Mouse (Mus musculus): Measurements from ENCODE around the gene Anks1. TPM values are rescaled to one million over a fixed set of nuclear protein-coding genes. Genes with fewer than 3 reads are reported as not detected.

The Anks1 gene
- polyA plus RNA-seq, 1 experiment from 2014 or later, result 23.7 TPM

DNA sequence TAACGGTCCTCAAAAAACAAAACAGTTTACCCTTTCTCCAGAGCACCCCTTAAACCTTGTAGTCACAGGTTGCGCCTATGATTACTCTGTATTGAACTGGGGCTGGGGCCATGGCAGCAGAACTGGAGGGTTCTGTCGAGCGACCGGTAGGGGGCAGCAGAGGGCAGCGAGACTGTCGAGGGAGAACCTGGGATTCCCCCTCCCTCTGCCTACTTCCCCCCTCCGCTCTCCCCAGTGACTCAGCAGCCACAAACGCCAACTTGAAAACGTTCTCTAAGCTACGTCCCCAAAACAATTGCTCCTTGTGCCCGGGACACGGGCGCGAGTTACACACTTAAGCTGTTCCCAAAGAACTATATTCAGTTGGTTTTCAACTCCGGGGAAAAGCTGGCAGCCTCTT, 175.9 kb downstream of the Anks1 start:
- H3K4me2 ChIP-seq, result peak overlapping the region; percentile 32
- H3K9me3 ChIP-seq (ENCODE audit: control insufficient read depth, low read length), result no peaks in the 10 kb centered on the region
- 2% methylated on average over 16 of the region's 16 CpGs for WGBS
- no peak overlapping the region for H3K4me3 ChIP-seq (ENCODE audit: low read depth, low read length)
- H3K36me3 ChIP-seq (ENCODE audit: control insufficient read depth, insufficient read depth, low read length), result no peaks in the 10 kb centered on the region
- peak; percentile 52 for ATAC-seq (ENCODE audit: low FRiP score)
- H3K4me1 ChIP-seq (ENCODE audit: control insufficient read depth, insufficient read depth, low read length), result peaks cover 31% of the 10 kb centered on the region
- peak overlapping the region; percentile 54; the same call in 1 of the 2 replicates for H3K27ac ChIP-seq (ENCODE audit: low read depth, low read length)
- DNase-seq (ENCODE audit: low spot score, missing footprints), result peak; percentile 99
- peaks cover 3% of the 10 kb centered on the region; the same call in 1 of the 2 replicates for H3K27me3 ChIP-seq (ENCODE audit: control insufficient read depth, insufficient read depth, low read length)
- H3K9ac ChIP-seq (ENCODE audit: low read length), result no peak overlapping the region; the same call in none of the 2 replicates

DNA sequence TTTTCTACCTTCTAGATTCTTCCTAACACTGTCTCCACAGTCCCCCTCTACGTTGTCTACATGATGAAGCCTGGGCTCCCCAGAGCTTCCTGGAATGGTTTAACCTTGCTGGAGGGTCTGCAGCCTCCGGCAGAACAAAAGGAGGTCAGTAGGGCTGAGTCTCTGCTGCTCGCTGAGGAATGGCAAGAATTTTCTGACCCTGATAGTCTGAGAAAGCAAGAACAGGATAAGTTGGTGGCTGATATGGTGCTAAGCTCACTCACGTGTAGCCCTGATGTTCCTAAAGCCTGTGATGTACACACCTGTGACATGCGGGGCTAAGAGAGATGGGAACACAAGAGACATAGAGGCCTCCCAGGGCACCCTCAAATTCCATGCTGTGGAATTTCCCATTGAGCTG, 178.3 kb downstream of the Anks1 start:
- WGBS, result 14% methylated on average over 5 of the region's 5 CpGs
- H3K4me1 ChIP-seq (ENCODE audit: control insufficient read depth, insufficient read depth, low read length), result peaks cover 28% of the 10 kb centered on the region
- H3K9me3 ChIP-seq (ENCODE audit: control insufficient read depth, low read length), result peaks cover 3% of the 10 kb centered on the region; the same call in 1 of the 2 replicates
- H3K4me2 ChIP-seq, result no peak overlapping the region
- DNase-seq (ENCODE audit: low spot score, missing footprints), result peak; percentile 89
- H3K36me3 ChIP-seq (ENCODE audit: control insufficient read depth, insufficient read depth, low read length), result no peaks in the 10 kb centered on the region
- no peak for ATAC-seq (ENCODE audit: low FRiP score)
- no peak overlapping the region for H3K4me3 ChIP-seq (ENCODE audit: low read depth, low read length)
- no peaks in the 10 kb centered on the region; the same call in 1 of the 2 replicates for H3K27me3 ChIP-seq (ENCODE audit: control insufficient read depth, insufficient read depth, low read length)
- peak overlapping the region; percentile 7 for H3K27ac ChIP-seq (ENCODE audit: low read depth, low read length)
- H3K9ac ChIP-seq (ENCODE audit: low read length), result peak overlapping the region; percentile 20; the same call in 1 of the 2 replicates

DNA sequence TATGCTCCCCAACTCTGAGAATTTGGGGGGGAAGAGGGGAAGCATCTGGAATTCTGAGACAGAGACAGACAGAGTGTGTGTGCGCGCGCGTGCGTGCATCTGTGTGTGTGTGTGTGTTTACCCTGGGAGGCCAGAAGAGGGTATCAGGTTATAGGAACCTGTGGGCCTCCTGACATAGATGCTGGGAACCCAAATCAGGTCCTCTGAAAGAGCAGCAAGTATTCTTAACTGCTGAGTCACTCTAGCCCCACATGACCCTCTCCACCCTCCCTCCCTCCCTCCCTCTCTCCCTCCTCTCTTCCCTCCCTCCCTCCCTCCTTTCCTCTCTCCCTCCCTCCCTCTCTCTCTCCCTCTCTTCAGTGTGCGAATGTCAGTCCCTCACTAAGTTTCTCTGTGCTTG, 179.6 kb downstream of the Anks1 start:
- Histone ChIP-seq H3K9ac (ENCODE audit: low read length) (no peak overlapping the region), H3K4me2 (no peak overlapping the region), H3K36me3 (ENCODE audit: control insufficient read depth, insufficient read depth, low read length) (no peaks in the 10 kb centered on the region), H3K4me1 (ENCODE audit: control insufficient read depth, insufficient read depth, low read length) (peaks cover 26% of the 10 kb centered on the region), H3K4me3 (ENCODE audit: low read depth, low read length) (no peak overlapping the region), H3K9me3 (ENCODE audit: control insufficient read depth, low read length) (peaks cover 3% of the 10 kb centered on the region; the same call in 1 of the 2 replicates), H3K27ac (ENCODE audit: low read depth, low read length) (no peak overlapping the region), H3K27me3 (ENCODE audit: control insufficient read depth, insufficient read depth, low read length) (no peaks in the 10 kb centered on the region)
- no peak for ATAC-seq (ENCODE audit: low FRiP score)
- DNase-seq (ENCODE audit: low spot score, missing footprints), result no peak
- 95% methylated on average over 5 of the region's 6 CpGs for WGBS

DNA sequence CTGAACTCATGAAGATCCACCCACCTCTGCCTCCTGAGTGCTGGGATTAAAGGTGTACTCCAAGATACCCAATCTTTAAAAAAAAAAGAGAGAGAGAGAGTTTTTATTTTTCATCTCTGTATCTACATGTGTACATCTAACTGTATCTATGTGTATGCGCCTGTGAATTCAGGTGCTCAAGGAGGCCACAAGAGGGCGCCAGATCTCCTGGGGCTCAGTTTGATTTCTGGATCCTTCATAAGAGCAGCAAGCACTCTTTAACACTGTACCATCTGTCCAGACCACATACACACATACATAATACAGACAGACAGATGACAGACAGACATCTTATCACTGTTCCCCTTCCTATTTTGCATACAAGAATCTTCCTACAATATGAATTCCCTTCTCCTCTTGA, 183.2 kb downstream of the Anks1 start:
- DNase-seq (ENCODE audit: low spot score, missing footprints) (no peak), ATAC-seq (ENCODE audit: low FRiP score) (no peak)
- no peaks in the 10 kb centered on the region for H3K27me3 ChIP-seq (ENCODE audit: control insufficient read depth, insufficient read depth, low read length)
- no peak overlapping the region for H3K27ac ChIP-seq (ENCODE audit: low read depth, low read length)
- H3K4me1 ChIP-seq (ENCODE audit: control insufficient read depth, insufficient read depth, low read length), result peaks cover 7% of the 10 kb centered on the region
- H3K36me3 ChIP-seq (ENCODE audit: control insufficient read depth, insufficient read depth, low read length), result no peaks in the 10 kb centered on the region
- H3K4me2 ChIP-seq, result no peak overlapping the region
- peaks cover 6% of the 10 kb centered on the region; the same call in 1 of the 2 replicates for H3K9me3 ChIP-seq (ENCODE audit: control insufficient read depth, low read length)
- no peak overlapping the region for H3K9ac ChIP-seq (ENCODE audit: low read length)
- H3K4me3 ChIP-seq (ENCODE audit: low read depth, low read length), result no peak overlapping the region
- WGBS, result 91% methylated on average over 2 of the region's 2 CpGs

DNA sequence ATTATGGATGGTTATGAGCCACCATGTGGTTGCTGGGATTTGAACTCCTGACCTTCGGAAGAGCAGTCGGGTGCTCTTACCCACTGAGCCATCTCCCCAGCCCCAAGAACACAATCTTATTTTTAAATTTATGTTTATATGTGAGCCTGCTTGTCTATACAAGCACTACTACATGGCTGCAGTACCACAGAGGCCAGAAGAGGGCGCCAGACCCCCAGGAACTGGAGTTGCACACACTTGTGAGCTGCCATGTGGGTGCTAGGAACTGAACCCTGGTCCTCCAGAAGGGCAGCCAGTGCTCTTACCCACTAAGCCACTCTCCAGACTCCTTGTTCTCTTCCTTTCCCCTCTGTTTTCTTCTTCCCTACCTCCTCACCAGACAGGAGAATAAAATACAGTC, 184.7 kb downstream of the Anks1 start:
- Histone ChIP-seq H3K36me3 (ENCODE audit: control insufficient read depth, insufficient read depth, low read length) (no peaks in the 10 kb centered on the region), H3K9ac (ENCODE audit: low read length) (no peak overlapping the region), H3K9me3 (ENCODE audit: control insufficient read depth, low read length) (peaks cover 6% of the 10 kb centered on the region; the same call in 1 of the 2 replicates), H3K4me1 (ENCODE audit: control insufficient read depth, insufficient read depth, low read length) (no peaks in the 10 kb centered on the region), H3K27me3 (ENCODE audit: control insufficient read depth, insufficient read depth, low read length) (no peaks in the 10 kb centered on the region), H3K4me2 (no peak overlapping the region), H3K4me3 (ENCODE audit: low read depth, low read length) (no peak overlapping the region), H3K27ac (ENCODE audit: low read depth, low read length) (no peak overlapping the region)
- 80% methylated on average over 3 of the region's 3 CpGs for WGBS
- DNase-seq (ENCODE audit: low spot score, missing footprints) (no peak), ATAC-seq (ENCODE audit: low FRiP score) (no peak)

DNA sequence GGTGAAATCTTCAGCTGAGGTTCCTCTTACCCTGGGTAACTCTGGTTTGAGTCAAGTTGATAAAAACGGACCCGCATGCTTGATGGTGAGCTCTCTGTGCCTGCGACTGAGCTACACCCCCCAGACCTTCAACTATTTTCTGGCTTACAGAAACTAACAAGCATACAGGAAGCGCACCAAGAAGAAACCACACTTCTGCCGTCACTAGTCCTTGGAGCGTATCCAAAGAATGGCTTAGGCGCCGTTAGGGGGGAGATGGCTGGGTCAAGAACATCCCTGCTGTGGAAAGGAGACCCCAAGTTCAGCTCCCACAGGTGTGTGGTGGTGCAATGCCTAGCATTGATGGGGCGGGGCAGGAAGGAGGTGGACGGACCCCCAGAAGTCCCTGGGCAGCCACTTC, 187.3 kb downstream of the Anks1 start:
- DNase-seq (ENCODE audit: low spot score, missing footprints) (no peak), ATAC-seq (ENCODE audit: low FRiP score) (no peak)
- H3K4me2 ChIP-seq, result no peak overlapping the region
- H3K27me3 ChIP-seq (ENCODE audit: control insufficient read depth, insufficient read depth, low read length), result no peaks in the 10 kb centered on the region
- WGBS, result 91% methylated on average over 10 of the region's 10 CpGs
- peaks cover 6% of the 10 kb centered on the region; the same call in 1 of the 2 replicates for H3K9me3 ChIP-seq (ENCODE audit: control insufficient read depth, low read length)
- H3K9ac ChIP-seq (ENCODE audit: low read length), result no peak overlapping the region
- H3K27ac ChIP-seq (ENCODE audit: low read depth, low read length), result no peak overlapping the region
- no peaks in the 10 kb centered on the region for H3K36me3 ChIP-seq (ENCODE audit: control insufficient read depth, insufficient read depth, low read length)
- no peak overlapping the region for H3K4me3 ChIP-seq (ENCODE audit: low read depth, low read length)
- H3K4me1 ChIP-seq (ENCODE audit: control insufficient read depth, insufficient read depth, low read length), result peaks cover under 1% of the 10 kb centered on the region; the same call in 1 of the 2 replicates

DNA sequence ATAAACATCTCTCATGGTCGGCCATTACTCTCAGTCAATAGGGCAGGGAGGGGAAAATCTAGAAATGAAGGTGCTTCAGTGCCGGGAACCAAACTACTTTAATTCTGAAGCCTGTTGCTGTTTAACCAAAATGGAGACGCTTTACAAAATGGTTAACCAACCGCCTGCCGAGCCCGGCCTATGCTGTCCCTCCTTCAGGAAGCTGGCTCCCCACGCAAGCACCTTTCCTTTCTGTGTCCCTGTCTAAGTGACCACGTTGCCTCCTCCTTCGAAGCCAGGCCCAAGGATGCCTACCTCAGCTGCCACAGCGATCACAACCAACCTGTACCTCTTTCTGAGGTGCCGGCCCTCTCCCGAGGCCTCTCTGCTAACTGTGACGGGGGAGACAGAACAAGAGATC, 188.2 kb downstream of the Anks1 start:
- 91% methylated on average over 13 of the region's 13 CpGs for WGBS
- H3K4me1 ChIP-seq (ENCODE audit: control insufficient read depth, insufficient read depth, low read length), result peaks cover 5% of the 10 kb centered on the region
- no peak overlapping the region for H3K27ac ChIP-seq (ENCODE audit: low read depth, low read length)
- H3K4me3 ChIP-seq (ENCODE audit: low read depth, low read length), result no peak overlapping the region
- H3K36me3 ChIP-seq (ENCODE audit: control insufficient read depth, insufficient read depth, low read length), result no peaks in the 10 kb centered on the region
- DNase-seq (ENCODE audit: low spot score, missing footprints) (no peak), ATAC-seq (ENCODE audit: low FRiP score) (no peak)
- peaks cover 5% of the 10 kb centered on the region; the same call in 1 of the 2 replicates for H3K9me3 ChIP-seq (ENCODE audit: control insufficient read depth, low read length)
- no peak overlapping the region for H3K9ac ChIP-seq (ENCODE audit: low read length)
- no peak overlapping the region for H3K4me2 ChIP-seq
- no peaks in the 10 kb centered on the region for H3K27me3 ChIP-seq (ENCODE audit: control insufficient read depth, insufficient read depth, low read length)

DNA sequence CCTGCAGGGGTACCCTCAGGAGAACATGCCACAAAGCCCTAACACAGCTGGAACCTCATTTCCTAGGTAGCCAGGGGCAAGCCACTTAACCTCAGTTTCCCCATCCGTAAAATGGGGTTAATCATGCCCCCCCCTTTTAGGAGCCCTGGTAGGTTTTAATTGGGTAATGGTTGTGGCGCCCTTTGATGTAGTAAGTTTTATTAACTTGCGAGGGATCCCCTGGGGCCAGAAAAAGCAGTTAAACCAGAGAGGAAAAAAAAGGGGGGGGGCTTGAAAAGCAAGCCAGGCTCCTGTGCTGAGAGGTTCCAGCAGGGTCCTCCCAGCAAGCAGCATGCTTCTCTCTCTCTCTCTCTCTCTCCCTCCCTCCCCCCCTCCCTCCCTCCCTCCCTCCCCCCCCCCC, 190.0 kb downstream of the Anks1 start:
- no peaks in the 10 kb centered on the region for H3K27me3 ChIP-seq (ENCODE audit: control insufficient read depth, insufficient read depth, low read length)
- H3K36me3 ChIP-seq (ENCODE audit: control insufficient read depth, insufficient read depth, low read length), result no peaks in the 10 kb centered on the region
- H3K4me3 ChIP-seq (ENCODE audit: low read depth, low read length), result no peak overlapping the region
- WGBS, result 56% methylated on average over 3 of the region's 3 CpGs
- H3K4me1 ChIP-seq (ENCODE audit: control insufficient read depth, insufficient read depth, low read length), result peaks cover 5% of the 10 kb centered on the region
- no peak overlapping the region for H3K27ac ChIP-seq (ENCODE audit: low read depth, low read length)
- no peak for ATAC-seq (ENCODE audit: low FRiP score)
- H3K9me3 ChIP-seq (ENCODE audit: control insufficient read depth, low read length), result no peaks in the 10 kb centered on the region
- no peak overlapping the region for H3K9ac ChIP-seq (ENCODE audit: low read length)
- no peak overlapping the region for H3K4me2 ChIP-seq
- no peak for DNase-seq (ENCODE audit: low spot score, missing footprints)

DNA sequence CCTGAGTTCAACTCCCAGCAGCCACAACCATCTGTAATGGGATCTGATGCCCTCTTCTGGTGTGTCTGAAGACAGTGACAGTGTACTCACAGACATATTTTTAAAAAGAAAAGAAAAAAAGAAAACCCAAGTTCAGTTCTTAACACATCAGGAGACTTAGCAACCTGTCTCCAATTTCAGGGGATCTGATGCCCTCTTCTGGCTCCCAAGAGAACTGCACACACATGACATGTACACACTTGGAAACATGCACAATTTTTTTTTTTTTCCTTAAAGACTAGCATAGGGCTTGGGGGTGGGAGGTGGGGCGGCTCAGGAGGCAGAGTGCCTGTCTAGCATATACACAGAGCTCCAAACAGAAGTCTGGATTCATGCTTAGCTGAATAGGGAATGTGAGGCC, 191.6 kb downstream of the Anks1 start:
- Histone ChIP-seq H3K9me3 (ENCODE audit: control insufficient read depth, low read length) (no peaks in the 10 kb centered on the region), H3K4me1 (ENCODE audit: control insufficient read depth, insufficient read depth, low read length) (peaks cover 5% of the 10 kb centered on the region), H3K4me2 (no peak overlapping the region), H3K36me3 (ENCODE audit: control insufficient read depth, insufficient read depth, low read length) (no peaks in the 10 kb centered on the region), H3K9ac (ENCODE audit: low read length) (no peak overlapping the region), H3K4me3 (ENCODE audit: low read depth, low read length) (no peak overlapping the region), H3K27ac (ENCODE audit: low read depth, low read length) (no peak overlapping the region), H3K27me3 (ENCODE audit: control insufficient read depth, insufficient read depth, low read length) (no peaks in the 10 kb centered on the region)
- DNase-seq (ENCODE audit: low spot score, missing footprints) (no peak), ATAC-seq (ENCODE audit: low FRiP score) (no peak)
- 88% methylated on average over 1 of the region's 1 CpGs for WGBS

All from midbrain, embryonic 11.5 days (tissue).